Mouse (Mus musculus) forebrain, embryonic 16.5 days (tissue): ENCODE measurements around the gene Gm3029. TPM values are rescaled to one million over a fixed set of nuclear protein-coding genes. Genes with fewer than 3 reads are reported as not detected.
"Not testable (repeated sequence)": the region's sequence is repeated elsewhere in the genome, so short reads cannot be mapped to it uniquely, and the experiment has no call there.

Experiments
- ATAC-seq: fragments of 200-750 bp; cut with Nextera tagmentation; 2 replicates; pipeline ENCODE4 v1.8.0; 2017; ENCODE audit warnings: mild to moderate bottlenecking, moderate library complexity
- H3K27ac ChIP-seq: fragments of 300-500 bp; sonication (generic); 2 replicates; pipeline ENCODE4 v1.5.1; 2014; ENCODE audit warnings: low read length, control low read depth
- H3K27me3 ChIP-seq: fragments of 300-500 bp; sonication (generic); replicated peaks from 2 replicates; pipeline ENCODE4 v1.6.1; 2014; ENCODE audit warnings: low read length; ENCODE audit not compliant: control insufficient read depth, insufficient read depth
- H3K36me3 ChIP-seq: fragments of 300-500 bp; sonication (generic); 2 replicates; pipeline ENCODE4 v1.6.1; 2014; ENCODE audit not compliant: control insufficient read depth, insufficient read depth
- H3K4me1 ChIP-seq: fragments of 300-500 bp; sonication (generic); replicated peaks from 2 replicates; pipeline ENCODE4 v1.6.1; 2014; ENCODE audit warnings: low read length; ENCODE audit not compliant: control insufficient read depth, insufficient read depth
- H3K4me2 ChIP-seq: fragments of 300-500 bp; sonication (generic); 2 replicates; pipeline ENCODE4 v1.6.1; 2014; ENCODE audit warnings: mild to moderate bottlenecking, low read length, control low read depth
- H3K4me3 ChIP-seq: fragments of 300-500 bp; sonication (generic); replicated peaks from 2 replicates; pipeline ENCODE4 v1.5.1; 2014; ENCODE audit warnings: mild to moderate bottlenecking, low read length, control low read depth
- H3K9ac ChIP-seq: fragments of 300-500 bp; sonication (generic); replicated peaks from 2 replicates; pipeline ENCODE4 v1.6.1; 2014; ENCODE audit warnings: low read depth, low read length, control low read depth
- H3K9me3 ChIP-seq: fragments of 300-500 bp; sonication (generic); 2 replicates; pipeline ENCODE4 v1.6.1; 2016; ENCODE audit warnings: low read length; ENCODE audit not compliant: control insufficient read depth
- WGBS: fragments of 180-500 bp; shearing (Covaris S2); extraction: QIAGEN DNeasy Blood & Tissue Kit; methylation state at CpG from one replicate; pipeline ENCODE4 v1.1.7; 2014; 5-methylcytosine and 5-hydroxymethylcytosine counted together
- polyA plus RNA-seq: library from polyadenylated mRNA; unstranded; fragments of >200 nt; fragmentation: Nextera tagmentation; extraction: Ambion mirVana; gene quantifications from 2 replicates; pipeline ENCODE4 v1.2.1, GENCODE M21; 2015

Gm3029 gene
- not detected in 2 replicates for polyA plus RNA-seq

DNA sequence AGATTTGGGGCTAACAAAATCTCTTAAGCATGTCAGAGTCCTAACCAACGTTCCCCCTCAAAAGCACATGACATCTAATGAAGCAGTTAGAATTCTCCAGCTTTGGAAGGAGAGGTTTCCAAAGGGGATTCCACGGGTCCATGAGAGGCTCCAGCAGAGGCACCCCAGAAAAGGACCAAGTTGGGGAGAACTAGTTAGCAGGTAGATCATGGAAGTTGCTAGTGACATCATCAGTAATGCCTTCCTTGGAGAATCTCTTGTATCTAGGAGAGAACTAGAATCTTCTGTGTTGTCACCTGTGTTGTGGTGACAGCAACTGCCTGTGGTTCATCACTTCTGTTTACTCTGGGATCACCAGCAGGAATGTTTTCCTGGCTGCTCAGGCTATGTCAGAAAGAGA is at the start of gene Gm3029:
Gm3029 (plus strand) TSS at position 301 of the 400 bp plus-strand sequence.
- not testable (repeated sequence) for H3K4me2 ChIP-seq, ATAC-seq, H3K27me3 ChIP-seq, H3K27ac ChIP-seq, H3K9ac ChIP-seq, H3K4me3 ChIP-seq, H3K4me1 ChIP-seq, H3K9me3 ChIP-seq, H3K36me3 ChIP-seq
- no CpG with 5 or more reads among the region's 2 CpGs for WGBS

DNA sequence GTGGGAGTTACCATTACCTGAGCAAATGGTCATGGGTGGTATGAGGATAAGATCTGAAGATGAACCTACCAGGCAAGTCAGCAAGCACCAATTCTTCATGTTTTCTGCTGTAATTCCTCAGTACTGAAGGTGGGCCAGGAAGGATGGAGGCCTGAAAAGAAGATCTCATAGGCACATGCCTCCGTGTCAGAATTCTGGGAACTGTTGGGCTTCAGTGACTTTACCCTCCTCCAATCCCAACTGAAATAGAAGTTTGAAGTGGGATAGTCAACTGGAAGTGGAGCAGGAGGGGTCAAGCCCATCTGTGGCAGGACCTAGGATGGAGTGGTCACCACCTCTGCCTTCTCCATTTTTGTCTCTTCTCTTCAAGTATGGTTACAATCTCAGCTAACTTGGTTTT is 47.7 kb upstream of the Gm3029 start, which contains the start of gene Gm2916:
Gm2916 (plus strand) TSS at position 301 of the 400 bp plus-strand sequence.
- not testable (repeated sequence) for H3K9ac ChIP-seq, H3K4me3 ChIP-seq, H3K4me2 ChIP-seq, H3K9me3 ChIP-seq, H3K36me3 ChIP-seq, H3K27me3 ChIP-seq, ATAC-seq, H3K27ac ChIP-seq, H3K4me1 ChIP-seq
- WGBS = no CpG with 5 or more reads among the region's 1 CpGs

DNA sequence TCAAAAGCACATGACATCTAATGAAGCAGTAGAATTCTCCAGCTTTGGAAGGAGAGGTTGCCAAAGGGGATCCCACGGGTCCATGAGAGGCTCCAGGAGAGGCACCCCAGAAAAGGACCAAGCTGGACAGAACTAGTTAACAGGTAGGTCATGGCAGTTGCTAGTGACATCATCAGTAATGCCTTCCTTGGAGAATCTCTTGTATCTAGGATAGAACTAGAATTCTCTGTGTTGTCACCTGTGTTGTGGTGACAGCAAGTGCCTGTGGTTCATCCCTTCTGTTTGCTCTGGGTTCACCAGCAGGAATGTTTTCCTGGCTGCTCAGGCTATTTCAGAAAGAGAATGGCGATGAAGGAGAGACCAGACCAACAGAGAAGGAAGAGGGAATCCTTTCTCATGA is 31.7 kb downstream of the Gm3029 start, which contains the start of gene Gm3095:
Gm3095 (plus strand) TSS at position 301 of the 400 bp plus-strand sequence.
- not testable (repeated sequence) for H3K4me2 ChIP-seq, H3K4me3 ChIP-seq, H3K27me3 ChIP-seq, ATAC-seq, H3K4me1 ChIP-seq, H3K36me3 ChIP-seq, H3K27ac ChIP-seq, H3K9me3 ChIP-seq, H3K9ac ChIP-seq
- no CpG with 5 or more reads among the region's 2 CpGs for WGBS

Other genes starting within 250 kb of the Gm3029 start
- gene Gm3043, start 243.0 kb upstream of the Gm3029 start, polyA plus RNA-seq = not detected in 2 replicates
- 4.7 and 5.8 TPM in 2 replicates for gene Gm3002, start 121.7 kb upstream of the Gm3029 start, polyA plus RNA-seq
- 0.57 TPM in 1 of 2 replicates, not detected in the other for gene Gm3033, start 85.5 kb upstream of the Gm3029 start, polyA plus RNA-seq
- gene Gm2916, start 47.6 kb upstream of the Gm3029 start, polyA plus RNA-seq = not detected in 2 replicates
- 0.70 and 2.0 TPM in 2 replicates for gene Gm3095, start 31.8 kb downstream of the Gm3029 start, polyA plus RNA-seq
- gene Gm3099, start 66.6 kb downstream of the Gm3029 start, polyA plus RNA-seq = not detected in 2 replicates
- 4.4 and 5.1 TPM in 2 replicates for gene Gm5796, start 92.2 kb downstream of the Gm3029 start, polyA plus RNA-seq
- gene Gm3115, start 152.4 kb downstream of the Gm3029 start, polyA plus RNA-seq = not detected in 2 replicates
- gene Gm8108, start 178.8 kb downstream of the Gm3029 start, polyA plus RNA-seq = 2.8 and 3.8 TPM in 2 replicates
- not detected in 2 replicates for gene Gm3127, start 233.3 kb downstream of the Gm3029 start, polyA plus RNA-seq